Mouse (Mus musculus) kidney, adult 2 months (tissue): ENCODE results near the gene Hvcn1. TPM values are rescaled to one million over a fixed set of nuclear protein-coding genes. Genes with fewer than 3 reads are reported as not detected.
A peak's percentile ranks its signal among the peaks of the same experiment; 100 is the strongest.

Experiments
- DNase-seq: peaks from one replicate; pipeline ENCODE4 v3.0.0; 2021
- H3K27ac ChIP-seq: fragments of 200-500 bp; 2 replicates; pipeline ENCODE4 v1.5.1; 2012; ENCODE audit warnings: low read depth, low read length, control low read depth, inconsistent platforms; ENCODE audit not compliant: insufficient read depth
- H3K27me3 ChIP-seq: fragments of 200-500 bp; replicated peaks from 2 replicates; pipeline ENCODE4 v1.6.1; 2012; ENCODE audit warnings: mild to moderate bottlenecking, moderate library complexity, low read length, inconsistent platforms; ENCODE audit not compliant: control insufficient read depth, insufficient read depth
- H3K36me3 ChIP-seq: fragments of 200-500 bp; 2 replicates; pipeline ENCODE4 v1.6.1; 2012; ENCODE audit warnings: mild to moderate bottlenecking, moderate library complexity, low read length, inconsistent platforms; ENCODE audit not compliant: control insufficient read depth, insufficient read depth
- H3K4me1 ChIP-seq: fragments of 200-500 bp; 2 replicates; pipeline ENCODE4 v1.6.1; 2011; ENCODE audit warnings: low read length; ENCODE audit not compliant: control insufficient read depth, insufficient read depth
- H3K4me3 ChIP-seq: fragments of 200-500 bp; 2 replicates; pipeline ENCODE4 v1.5.1; 2011; ENCODE audit warnings: mild to moderate bottlenecking, low read depth, low read length, control low read depth; ENCODE audit not compliant: insufficient read depth
- CTCF ChIP-seq: fragments of 200-500 bp; conservative IDR thresholded peaks from 2 replicates; pipeline ENCODE4 v1.5.1; 2011; ENCODE audit warnings: low read depth, mild to moderate bottlenecking, control low read depth, low read length, moderate library complexity, mixed read lengths; ENCODE audit not compliant: insufficient read depth, insufficient read length
- POLR2A ChIP-seq: fragments of 200-500 bp; IDR thresholded peaks from one replicate; pipeline ENCODE4 v1.6.1; 2011; ENCODE audit warnings: low read depth, low read length, control low read depth
- WGBS: fragments of 180-500 bp; shearing (Covaris S2); methylation state at CpG from one replicate; pipeline ENCODE4 v1.1.7; 2018; 5-methylcytosine and 5-hydroxymethylcytosine counted together
- polyA plus RNA-seq: library from polyadenylated mRNA; depleted of rRNA; stranded (reverse); fragments of >200 nt; gene quantifications from 2 replicates; pipeline ENCODE4 v1.2.3, GENCODE M21; 2012

Hvcn1 gene
- polyA plus RNA-seq, 1 experiment = 13.1 TPM

DNA sequence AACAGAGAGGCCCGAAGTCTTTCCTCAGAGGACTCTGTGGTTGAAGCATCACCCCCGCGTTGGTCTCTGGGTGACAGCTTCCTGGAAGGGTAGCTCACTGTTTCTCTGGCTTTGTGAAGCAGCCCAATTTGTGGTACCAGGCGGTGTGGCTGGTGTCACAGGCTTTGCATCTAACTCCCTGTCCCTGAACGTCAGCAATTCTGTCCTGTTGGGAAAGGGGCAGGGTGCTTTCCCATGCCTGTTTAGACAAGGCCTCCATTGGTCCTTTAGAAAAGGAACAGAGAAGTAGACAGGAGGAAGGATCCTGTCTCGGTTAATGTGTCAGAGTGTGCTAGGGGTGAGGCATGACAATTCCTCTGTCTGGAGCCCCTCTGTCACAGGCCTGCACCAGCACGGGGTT, 12.3 kb downstream of the Hvcn1 start:
- TF ChIP-seq CTCF = no peak
- no peak for TF ChIP-seq POLR2A
- 76% methylated on average over 7 of the region's 7 CpGs for WGBS
- peaks cover 13% of the 10 kb centered on the region for H3K4me1 ChIP-seq
- no peaks in the 10 kb centered on the region for H3K36me3 ChIP-seq
- no peaks in the 10 kb centered on the region for H3K27me3 ChIP-seq
- no peak overlapping the region for H3K27ac ChIP-seq
- H3K4me3 ChIP-seq = no peak overlapping the region
- DNase-seq = no peak

DNA sequence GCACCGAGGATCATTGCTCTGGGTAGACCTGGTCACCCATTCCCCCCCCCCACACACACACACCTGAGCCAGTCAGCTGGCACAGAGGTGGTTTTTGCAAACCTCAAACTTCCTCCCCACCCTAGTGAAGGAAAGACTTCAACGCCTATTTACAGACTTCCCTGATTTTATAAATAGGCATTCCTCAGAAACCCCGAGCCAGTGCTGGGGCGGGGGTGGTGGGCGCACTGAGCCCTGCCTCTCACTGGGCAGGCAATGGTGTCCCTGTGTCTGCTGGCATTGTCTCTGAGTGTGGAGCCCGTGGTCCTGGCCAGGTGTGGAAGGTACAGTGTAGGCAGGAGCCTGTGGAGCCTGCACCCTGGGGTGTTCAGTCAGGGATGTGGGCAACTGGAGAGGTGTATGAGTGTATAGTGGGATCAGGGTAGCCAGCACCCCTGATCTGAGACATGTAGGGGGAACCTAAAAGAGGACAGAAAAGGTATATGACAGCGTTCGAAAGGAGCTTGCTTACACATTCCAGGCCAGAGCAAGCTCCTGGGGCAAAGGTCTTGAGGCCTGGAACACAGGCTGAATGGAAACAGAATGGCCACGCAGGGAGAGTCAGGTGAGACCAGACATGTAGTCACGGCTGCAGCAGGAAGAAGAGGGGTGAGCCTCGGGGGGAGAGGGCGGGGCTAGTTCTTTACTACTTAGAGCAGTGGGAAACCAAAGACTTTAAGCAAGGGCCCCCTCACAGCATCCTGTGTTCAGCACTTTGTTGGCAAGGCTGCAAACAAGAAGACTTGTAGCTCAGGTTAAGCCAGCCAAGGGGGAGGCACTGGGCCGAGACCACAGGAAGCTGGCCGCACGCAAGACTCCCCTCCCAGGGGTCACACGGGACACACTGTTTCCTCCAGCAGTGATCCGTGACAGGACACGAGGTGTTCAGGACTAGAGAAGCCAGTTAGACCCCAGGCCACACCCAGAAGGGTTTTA, 13.3 kb downstream of the Hvcn1 start:
- Histone ChIP-seq H3K36me3 (no peaks in the 10 kb centered on the region), H3K27me3 (no peaks in the 10 kb centered on the region), H3K4me1 (peaks cover 13% of the 10 kb centered on the region), H3K27ac (peak overlapping the region; percentile 79), H3K4me3 (no peak overlapping the region)
- no peak for TF ChIP-seq CTCF
- DNase-seq = peak; percentile 78
- WGBS = 24% methylated on average over 18 of the region's 18 CpGs

DNA sequence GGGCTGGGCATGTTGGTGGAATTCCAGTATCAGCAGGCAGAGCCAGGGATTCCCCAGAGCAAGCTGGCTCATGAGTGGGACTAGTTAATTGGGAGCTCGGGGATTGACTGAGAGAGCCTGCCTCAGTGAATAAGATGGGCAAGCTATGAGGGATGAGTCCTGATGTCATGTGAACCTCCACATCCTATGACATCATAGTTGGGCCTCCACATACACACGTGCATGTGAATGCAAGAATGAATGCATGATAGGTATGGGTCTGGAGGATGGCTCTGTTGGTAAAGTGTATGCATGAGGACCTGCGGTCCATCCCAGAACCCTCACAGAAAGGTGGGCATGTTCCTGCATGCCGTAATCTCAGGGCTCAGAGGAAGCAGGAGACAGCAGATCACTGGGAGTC, 14.5 kb downstream of the Hvcn1 start:
- Histone ChIP-seq H3K4me1 (peaks cover 13% of the 10 kb centered on the region), H3K27ac (no peak overlapping the region), H3K4me3 (no peak overlapping the region), H3K27me3 (no peaks in the 10 kb centered on the region), H3K36me3 (no peaks in the 10 kb centered on the region)
- TF ChIP-seq POLR2A (no peak), CTCF (no peak)
- WGBS = 97% methylated on average over 4 of the region's 4 CpGs
- no peak for DNase-seq

DNA sequence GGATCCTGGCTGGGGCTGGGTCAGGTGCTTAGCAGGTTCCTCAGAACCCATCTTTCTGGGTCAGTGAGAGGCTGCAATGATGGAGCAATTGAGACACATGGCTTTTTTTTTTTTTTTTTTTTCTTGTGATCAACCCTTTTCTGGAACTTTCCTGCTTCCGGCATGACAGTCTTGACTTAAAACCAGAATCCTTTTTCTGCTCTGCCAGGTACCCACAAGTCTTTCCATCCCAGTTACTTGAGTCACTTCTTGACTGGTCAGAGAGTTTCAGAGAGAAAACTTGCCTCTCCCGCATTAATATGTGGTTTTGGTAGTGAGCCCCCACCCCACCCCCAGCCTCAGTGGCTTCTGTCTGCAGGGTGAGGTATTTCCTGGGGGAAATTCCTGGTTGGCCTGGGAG, 17.7 kb downstream of the Hvcn1 start:
- TF ChIP-seq POLR2A (no peak), CTCF (no peak)
- peaks cover 11% of the 10 kb centered on the region for H3K4me1 ChIP-seq
- H3K4me3 ChIP-seq = no peak overlapping the region
- 91% methylated on average over 2 of the region's 2 CpGs for WGBS
- no peaks in the 10 kb centered on the region for H3K36me3 ChIP-seq
- H3K27me3 ChIP-seq = no peaks in the 10 kb centered on the region
- DNase-seq = no peak
- H3K27ac ChIP-seq = no peak overlapping the region

DNA sequence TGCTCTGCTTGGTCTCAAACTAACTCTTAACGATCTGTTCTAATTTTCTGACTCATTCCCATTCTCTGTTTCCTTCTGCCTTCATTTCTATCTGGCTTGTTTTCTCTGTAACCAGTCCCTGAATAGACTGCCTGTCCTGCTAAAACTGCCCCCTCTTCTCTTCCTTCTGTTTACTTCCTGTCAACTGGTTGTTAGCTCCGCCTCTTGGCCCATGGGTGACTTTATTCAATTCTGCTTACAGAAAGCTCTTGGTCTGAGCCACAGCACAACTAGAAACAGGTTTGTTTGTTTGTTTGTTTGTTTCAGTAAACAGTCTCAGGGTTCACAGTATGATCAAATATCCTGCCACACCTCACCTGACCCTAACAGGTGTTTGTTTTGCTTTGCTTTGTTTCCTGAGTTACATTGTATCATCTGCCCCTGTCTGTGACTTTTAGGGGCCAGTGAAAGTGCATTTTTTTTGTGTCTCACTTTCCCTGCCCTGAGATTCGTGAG, 21.7 kb downstream of the Hvcn1 start:
- H3K27ac ChIP-seq = peak overlapping the region; percentile 60
- no peak overlapping the region for H3K4me3 ChIP-seq
- DNase-seq = no peak
- no peaks in the 10 kb centered on the region for H3K36me3 ChIP-seq
- WGBS = 78% methylated on average over 2 of the region's 3 CpGs
- TF ChIP-seq POLR2A = no peak
- TF ChIP-seq CTCF = no peak
- H3K4me1 ChIP-seq = no peaks in the 10 kb centered on the region
- no peaks in the 10 kb centered on the region for H3K27me3 ChIP-seq

DNA sequence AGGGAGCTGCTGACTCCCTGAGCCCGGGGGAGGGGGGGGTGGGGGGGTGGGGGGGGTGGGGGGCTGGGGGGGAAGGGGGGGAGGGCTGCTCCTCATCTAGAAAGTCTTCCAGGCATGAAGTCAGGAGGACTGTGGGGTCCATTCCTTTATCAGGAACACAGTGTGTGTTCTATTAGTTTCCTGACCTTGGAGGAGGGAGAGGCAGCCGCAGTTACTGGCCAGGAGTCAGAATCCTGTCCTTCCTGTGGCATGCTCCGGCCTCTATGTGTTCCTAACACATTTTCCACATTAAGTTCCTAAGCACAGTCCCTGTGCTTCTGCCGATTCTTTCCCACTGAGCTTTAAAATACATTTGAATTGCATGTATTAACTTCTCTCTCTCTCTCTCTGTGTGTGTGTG, 22.2 kb downstream of the Hvcn1 start:
- no peaks in the 10 kb centered on the region for H3K4me1 ChIP-seq
- no peaks in the 10 kb centered on the region for H3K27me3 ChIP-seq
- no peak overlapping the region for H3K4me3 ChIP-seq
- no peaks in the 10 kb centered on the region for H3K36me3 ChIP-seq
- DNase-seq = peak; percentile 22
- 42% methylated on average over 3 of the region's 4 CpGs for WGBS
- TF ChIP-seq CTCF = no peak
- TF ChIP-seq POLR2A = no peak
- no peak overlapping the region for H3K27ac ChIP-seq

DNA sequence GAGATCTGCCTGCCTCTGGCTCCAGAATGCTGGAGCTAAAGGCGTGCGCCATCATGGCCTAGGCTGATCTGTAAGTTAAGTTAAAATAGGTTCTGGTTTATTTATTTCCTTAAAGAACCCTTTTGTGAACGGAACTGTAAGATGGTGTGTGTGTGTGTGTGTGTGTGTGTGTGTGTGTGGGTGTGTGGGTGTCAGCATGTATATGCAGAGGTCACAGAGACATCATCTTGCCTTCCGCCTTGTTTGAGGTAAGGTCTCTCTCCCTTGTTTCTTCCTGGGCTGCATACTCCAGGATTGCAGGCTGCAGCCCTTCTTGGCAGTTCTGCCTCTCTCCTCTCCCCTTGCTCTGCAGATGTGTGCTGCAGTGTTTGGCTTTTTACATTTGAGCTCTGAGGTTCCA, 24.2 kb downstream of the Hvcn1 start:
- DNase-seq = no peak
- Histone ChIP-seq H3K27ac (no peak overlapping the region), H3K27me3 (no peaks in the 10 kb centered on the region), H3K4me3 (no peak overlapping the region), H3K36me3 (no peaks in the 10 kb centered on the region), H3K4me1 (no peaks in the 10 kb centered on the region)
- WGBS = over 99% methylated on average over 4 of the region's 4 CpGs
- TF ChIP-seq POLR2A (no peak), CTCF (no peak)
